Mouse (Mus musculus) forebrain, embryonic 11.5 days (tissue): ENCODE measurements around the gene Ndrg3. TPM values are rescaled to one million over a fixed set of nuclear protein-coding genes. Genes with fewer than 3 reads are reported as not detected.
A peak's percentile ranks its signal among the peaks of the same experiment; 100 is the strongest.

ENCODE experiments used
- ATAC-seq: fragments of 200-750 bp; cut with Nextera tagmentation; replicated peaks from 2 replicates; pipeline ENCODE4 v1.8.0; 2017; ENCODE audit warnings: moderate TSS enrichment; ENCODE audit not compliant: low FRiP score
- DNase-seq: peaks from one replicate; pipeline ENCODE4 v3.0.0-alpha.2; 2017; ENCODE audit warnings: low spot score
- H3K27ac ChIP-seq: fragments of 300-500 bp; sonication (generic); 2 replicates; pipeline ENCODE4 v1.5.1; 2014; ENCODE audit warnings: low read depth, low read length
- H3K27me3 ChIP-seq: fragments of 300-500 bp; sonication (generic); 2 replicates; pipeline ENCODE4 v1.6.1; 2014; ENCODE audit warnings: mild to moderate bottlenecking, low read length, mixed read lengths; ENCODE audit not compliant: control insufficient read depth, insufficient read depth
- H3K36me3 ChIP-seq: fragments of 300-500 bp; sonication (generic); 2 replicates; pipeline ENCODE4 v1.6.1; 2014; ENCODE audit warnings: mild to moderate bottlenecking, low read length, moderate library complexity, mixed read lengths; ENCODE audit not compliant: control insufficient read depth, insufficient read depth
- H3K4me1 ChIP-seq: fragments of 300-500 bp; sonication (generic); replicated peaks from 2 replicates; pipeline ENCODE4 v1.6.1; 2014; ENCODE audit warnings: low read length, mixed read lengths; ENCODE audit not compliant: control insufficient read depth, insufficient read depth
- H3K4me2 ChIP-seq: fragments of 300-500 bp; sonication (generic); 2 replicates; pipeline ENCODE4 v1.6.1; 2014; ENCODE audit warnings: low read depth, mild to moderate bottlenecking, low read length, moderate library complexity, mixed read lengths; ENCODE audit not compliant: severe bottlenecking
- H3K4me3 ChIP-seq: fragments of 300-500 bp; sonication (generic); 2 replicates; pipeline ENCODE4 v1.5.1; 2014; ENCODE audit warnings: low read depth, low read length
- H3K9ac ChIP-seq: fragments of 300-500 bp; sonication (generic); 2 replicates; pipeline ENCODE4 v1.6.1; 2014; ENCODE audit warnings: low read length
- H3K9me3 ChIP-seq: fragments of 300-500 bp; sonication (generic); 2 replicates; pipeline ENCODE4 v1.6.1; 2016; ENCODE audit warnings: low read length, mixed read lengths; ENCODE audit not compliant: control insufficient read depth
- WGBS: fragments of 180-500 bp; shearing (Covaris S2); extraction: QIAGEN DNeasy Blood & Tissue Kit; methylation state at CpG from one replicate; pipeline ENCODE4 v1.1.7; 2014; 5-methylcytosine and 5-hydroxymethylcytosine counted together
- polyA plus RNA-seq: library from polyadenylated mRNA; unstranded; fragments of >200 nt; fragmentation: Nextera tagmentation; extraction: Ambion mirVana; gene quantifications from 2 replicates; pipeline ENCODE4 v1.2.1, GENCODE M21; 2014

Ndrg3 gene
- polyA plus RNA-seq, 1 experiment from 2014 or later: 51.1 TPM

DNA sequence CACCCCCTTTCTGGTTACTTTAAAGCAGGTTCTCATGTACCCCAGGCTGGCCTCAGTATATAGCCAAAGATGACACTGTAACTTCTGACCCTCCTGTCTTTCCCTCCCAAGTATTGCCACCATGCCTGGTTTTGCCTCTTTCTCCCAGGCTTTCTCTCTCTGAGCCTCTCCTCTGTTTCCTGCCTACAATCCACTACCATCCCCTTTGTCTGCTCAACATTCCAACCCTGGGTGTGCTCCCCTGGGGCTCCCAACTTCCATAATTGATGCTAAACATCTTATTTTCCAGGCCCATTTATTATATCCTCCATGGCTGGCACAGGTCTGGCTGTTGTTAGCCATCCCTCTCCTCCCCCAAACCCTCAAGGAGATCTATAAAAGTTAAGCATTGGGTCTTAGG, 16.7 kb upstream of the Ndrg3 start:
- no peak for ATAC-seq
- DNase-seq: no peak
- H3K27ac ChIP-seq: no peak overlapping the region

DNA sequence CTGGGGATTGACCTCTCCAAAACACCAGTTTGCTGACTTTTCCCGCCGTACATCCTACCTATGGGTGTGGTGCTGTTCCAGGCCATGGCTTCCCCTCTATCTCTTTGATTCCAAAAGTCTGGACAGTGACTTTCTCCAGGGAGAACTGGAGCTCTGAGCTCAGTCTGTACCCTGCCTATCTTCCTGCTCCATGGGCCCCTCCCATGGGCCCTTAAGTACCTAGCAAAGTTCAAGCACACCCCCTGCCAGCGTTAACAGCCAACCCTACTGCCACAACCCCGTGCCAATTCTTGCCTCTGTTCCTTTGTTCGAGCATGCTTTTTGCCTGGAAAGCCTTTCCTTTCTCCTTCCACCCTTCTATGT, 15.4 kb upstream of the Ndrg3 start:
- WGBS: 29% methylated on average over 5 of the region's 5 CpGs
- H3K9ac ChIP-seq: peak overlapping the region; percentile 85
- ATAC-seq: peak; percentile 39; the same call in 1 of the 2 replicates

More for the DNA sequence above, 16.7 kb upstream of the Ndrg3 start:
- H3K4me1 ChIP-seq: peaks cover 4% of the 10 kb centered on the region; the same call in 1 of the 2 replicates
- no peak overlapping the region for H3K9ac ChIP-seq
- H3K9me3 ChIP-seq: no peaks in the 10 kb centered on the region
- H3K4me2 ChIP-seq: no peak overlapping the region
- H3K4me3 ChIP-seq: no peak overlapping the region
- no peaks in the 10 kb centered on the region for H3K27me3 ChIP-seq
- no peaks in the 10 kb centered on the region; the same call in 1 of the 2 replicates for H3K36me3 ChIP-seq

DNA sequence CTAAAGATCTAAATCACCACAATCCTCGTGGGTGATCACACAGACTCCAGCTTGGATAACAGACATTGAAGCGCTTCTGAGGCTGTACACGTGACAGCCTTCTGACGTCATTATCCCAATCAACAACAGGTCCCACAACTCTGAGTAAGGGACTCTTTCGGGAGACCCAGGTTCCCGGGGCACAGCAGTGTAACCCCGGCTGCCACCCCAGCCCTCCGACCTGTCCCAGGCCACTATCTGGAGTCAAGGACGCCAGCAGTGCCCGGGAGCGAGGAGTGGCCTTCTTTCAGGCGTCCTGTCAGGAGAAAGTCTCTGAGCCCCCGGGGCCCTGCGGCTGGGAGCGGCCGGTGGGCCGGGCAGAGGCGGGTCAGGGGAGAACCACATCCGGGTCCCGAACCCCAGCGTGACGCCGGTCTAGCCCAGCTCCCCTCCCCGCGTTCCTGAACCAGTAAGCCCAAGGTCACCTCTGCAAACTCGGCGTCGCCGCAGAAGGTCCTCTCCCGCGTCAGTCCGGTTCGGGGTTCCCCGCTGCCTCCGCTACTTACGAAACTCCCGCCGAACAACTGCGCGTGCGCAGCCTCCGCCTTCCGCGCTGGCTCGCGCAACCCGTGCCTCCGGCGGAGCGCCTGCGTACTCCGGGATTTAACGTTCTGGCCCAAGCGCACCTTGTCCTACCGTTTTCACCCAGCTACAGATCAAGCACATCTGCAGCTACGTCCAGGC, 14.8 kb upstream of the Ndrg3 start, which contains the start of gene Dsn1:
TSS of gene Dsn1 (minus strand) at position 644 of the 723 bp plus-strand sequence.
- Histone ChIP-seq H3K27ac (peak within 1 kb of the TSS; percentile 5; the same call in 1 of the 2 replicates), H3K27me3 (no peaks in the 10 kb centered on the region), H3K4me3 (peak within 1 kb of the TSS; percentile 70), H3K4me2 (peak within 1 kb of the TSS; percentile 90), H3K4me1 (peaks cover 4% of the 10 kb centered on the region; the same call in 1 of the 2 replicates), H3K9me3 (no peaks in the 10 kb centered on the region), H3K9ac (peak within 1 kb of the TSS; percentile 85), H3K36me3 (no peaks in the 10 kb centered on the region; the same call in 1 of the 2 replicates)
- peak; percentile 84 for ATAC-seq
- peak; percentile 92 for DNase-seq
- WGBS: under 1% methylated on average over 56 of the region's 56 CpGs

More for the DNA sequence above, 15.4 kb upstream of the Ndrg3 start:
- Histone ChIP-seq H3K36me3 (no peaks in the 10 kb centered on the region; the same call in 1 of the 2 replicates), H3K27me3 (no peaks in the 10 kb centered on the region), H3K4me3 (peak overlapping the region; percentile 70), H3K4me1 (peaks cover 4% of the 10 kb centered on the region; the same call in 1 of the 2 replicates), H3K27ac (0 out of 2 replicates have a peak overlapping the region, but pooled peaks have one; percentile 5), H3K9me3 (no peaks in the 10 kb centered on the region), H3K4me2 (peak overlapping the region; percentile 90)
- no peak for DNase-seq

DNA sequence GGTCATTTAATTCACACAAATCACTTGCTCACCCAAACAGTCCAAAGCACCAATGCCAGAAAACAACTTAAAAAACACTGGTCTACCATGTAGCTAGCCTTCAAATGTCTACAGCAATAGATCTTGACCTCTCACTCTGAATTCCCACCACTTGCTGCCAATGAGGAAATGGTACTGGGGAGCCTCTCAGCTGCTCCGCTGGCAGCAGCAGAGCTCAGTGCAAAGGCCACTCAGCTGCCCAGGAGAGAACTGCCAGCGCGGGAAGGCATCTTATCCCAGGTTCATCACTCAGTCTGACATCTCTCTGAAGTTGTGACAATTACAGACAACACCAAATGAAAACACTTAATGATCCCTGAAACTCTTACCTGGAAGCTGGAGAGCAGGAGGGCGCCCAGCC, 10.5 kb upstream of the Ndrg3 start:
- Histone ChIP-seq H3K9ac (no peak overlapping the region), H3K36me3 (no peaks in the 10 kb centered on the region; the same call in 1 of the 2 replicates), H3K9me3 (no peaks in the 10 kb centered on the region), H3K27ac (no peak overlapping the region), H3K4me3 (no peak overlapping the region), H3K4me1 (peaks cover 4% of the 10 kb centered on the region; the same call in 1 of the 2 replicates), H3K27me3 (no peaks in the 10 kb centered on the region), H3K4me2 (no peak overlapping the region)
- ATAC-seq: no peak
- 94% methylated on average over 4 of the region's 4 CpGs for WGBS
- no peak for DNase-seq

DNA sequence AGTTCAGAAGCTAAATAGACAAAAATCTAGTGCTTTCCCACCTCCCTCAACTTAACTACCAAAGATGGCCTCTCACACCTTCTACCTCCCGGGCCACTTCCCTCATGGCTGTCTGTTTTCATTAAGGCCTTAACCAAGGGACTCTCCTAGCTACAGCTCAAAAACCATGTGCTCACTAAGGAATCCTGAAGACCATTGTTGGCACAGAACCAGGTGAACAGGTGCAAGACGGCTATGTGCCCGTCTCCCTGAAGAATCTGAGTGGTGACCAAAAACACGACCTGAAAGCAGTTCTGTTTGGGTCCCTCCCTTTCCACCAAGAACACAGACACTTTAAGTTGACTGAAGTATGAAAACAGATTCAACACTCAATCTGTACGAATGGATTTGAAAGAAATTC, 6.4 kb upstream of the Ndrg3 start:
- H3K9me3 ChIP-seq: no peaks in the 10 kb centered on the region
- no peaks in the 10 kb centered on the region for H3K4me1 ChIP-seq
- H3K36me3 ChIP-seq: no peaks in the 10 kb centered on the region; the same call in 1 of the 2 replicates
- no peak overlapping the region for H3K27ac ChIP-seq
- no peak overlapping the region for H3K4me3 ChIP-seq
- no peak for ATAC-seq
- no peaks in the 10 kb centered on the region for H3K27me3 ChIP-seq
- 95% methylated on average over 5 of the region's 5 CpGs for WGBS
- DNase-seq: no peak
- H3K4me2 ChIP-seq: no peak overlapping the region
- H3K9ac ChIP-seq: no peak overlapping the region

DNA sequence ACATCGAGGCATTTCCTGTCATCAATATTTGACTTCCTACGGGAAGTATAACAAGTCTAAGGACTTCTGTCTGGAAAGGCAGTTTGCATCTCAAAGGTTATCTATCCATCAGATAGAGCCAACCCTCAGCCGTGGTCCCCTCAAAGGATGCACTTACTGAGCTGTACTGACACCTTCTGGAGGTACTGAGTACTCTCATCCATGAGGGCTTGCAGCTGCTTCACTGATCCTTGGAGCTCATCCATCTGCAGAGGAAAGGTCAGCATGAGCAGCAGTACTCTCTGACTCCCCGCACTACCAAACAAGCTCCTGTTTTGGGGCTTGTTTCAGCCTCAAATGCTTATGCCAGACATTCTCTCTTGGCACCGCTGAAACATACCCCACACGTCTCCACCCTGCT, 4.7 kb upstream of the Ndrg3 start:
- peak; percentile 50 for DNase-seq
- Histone ChIP-seq H3K27ac (no peak overlapping the region), H3K4me1 (no peaks in the 10 kb centered on the region), H3K9ac (no peak overlapping the region), H3K27me3 (no peaks in the 10 kb centered on the region), H3K4me3 (no peak overlapping the region), H3K4me2 (no peak overlapping the region), H3K9me3 (no peaks in the 10 kb centered on the region), H3K36me3 (no peaks in the 10 kb centered on the region; the same call in 1 of the 2 replicates)
- 78% methylated on average over 6 of the region's 6 CpGs for WGBS
- ATAC-seq: no peak

DNA sequence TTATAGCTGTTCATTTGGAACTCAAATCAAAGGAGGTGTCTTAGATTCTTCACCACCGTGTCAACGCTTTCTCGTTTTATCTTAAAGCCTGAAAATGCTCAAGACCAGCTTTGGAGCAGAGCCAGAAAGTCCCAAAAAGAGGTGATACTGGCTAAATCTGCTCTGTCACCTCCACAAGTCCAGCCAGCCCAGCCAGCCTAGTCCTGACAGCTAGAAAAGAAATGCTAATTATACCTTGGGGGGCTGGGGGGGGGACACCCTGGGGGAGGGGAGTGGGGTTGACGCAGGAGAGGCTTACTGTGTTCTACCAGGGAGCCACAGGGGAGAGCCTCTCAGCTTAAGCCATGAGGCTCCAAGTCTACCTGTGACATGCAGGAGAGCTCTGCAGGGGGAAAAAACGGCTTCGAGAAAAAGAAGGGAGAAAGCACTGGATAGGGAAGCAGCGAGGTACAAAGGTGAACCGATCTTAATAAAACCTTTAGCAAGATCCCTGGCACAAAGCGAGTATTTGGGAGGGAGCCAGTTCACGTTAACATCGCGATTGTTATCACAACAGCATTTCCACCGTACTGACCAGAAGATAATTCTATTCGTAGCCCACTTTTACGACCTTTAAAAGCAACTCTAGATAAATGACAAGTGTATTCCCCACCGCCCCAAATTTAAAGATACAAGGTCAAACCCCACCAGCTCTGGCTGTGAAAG, 977 bp downstream of the Ndrg3 start:
- Histone ChIP-seq H3K27me3 (no peaks in the 10 kb centered on the region), H3K9ac (peak overlapping the region; percentile 82), H3K4me3 (peak overlapping the region; percentile 86), H3K9me3 (no peaks in the 10 kb centered on the region), H3K4me1 (peaks cover 6% of the 10 kb centered on the region; the same call in 1 of the 2 replicates), H3K4me2 (peak overlapping the region; percentile 91), H3K36me3 (no peaks in the 10 kb centered on the region; the same call in 1 of the 2 replicates), H3K27ac (no peak overlapping the region)
- ATAC-seq (no peak), DNase-seq (no peak)
- 3% methylated on average over 16 of the region's 16 CpGs for WGBS

DNA sequence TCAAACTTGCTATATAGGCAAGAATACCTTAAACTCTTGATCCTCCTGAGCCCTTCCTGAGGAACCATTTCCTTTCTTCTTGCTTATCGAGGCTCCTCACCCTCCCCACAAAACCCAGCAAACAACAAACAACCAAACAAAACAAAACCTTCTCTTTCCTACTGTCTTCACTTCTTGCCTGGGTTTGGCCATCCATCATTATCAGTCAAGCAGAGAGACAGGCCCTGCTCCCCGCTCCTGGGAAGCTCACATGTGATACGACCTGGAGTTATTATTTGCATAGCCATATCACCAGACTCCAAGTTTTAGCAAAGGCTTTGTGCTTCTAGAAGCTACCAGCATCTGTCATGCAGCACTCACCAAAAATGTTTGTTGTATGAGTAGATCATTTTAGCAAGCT, 4.5 kb downstream of the Ndrg3 start:
- ATAC-seq: no peak
- H3K9me3 ChIP-seq: no peaks in the 10 kb centered on the region

More for the DNA sequence above, 4.5 kb downstream of the Ndrg3 start:
- no peak for DNase-seq
- Histone ChIP-seq H3K27me3 (no peaks in the 10 kb centered on the region), H3K4me2 (no peak overlapping the region), H3K27ac (no peak overlapping the region), H3K4me3 (no peak overlapping the region), H3K9ac (no peak overlapping the region), H3K36me3 (no peaks in the 10 kb centered on the region), H3K4me1 (peaks cover 6% of the 10 kb centered on the region; the same call in 1 of the 2 replicates)
- 89% methylated on average over 3 of the region's 3 CpGs for WGBS
